Mouse (Mus musculus): ENCODE results near the gene Ppt1.

Ppt1 gene

GRCm38 (mm10) chr4:122870741-122871140 lies 34.7 kb downstream of the Ppt1 start:
- DNase-seq (ENCODE audit: low spot score in 2 of 2): peak in 1 of 2 experiments; percentile 53

- peak in 1 of 2 experiments; percentile 59 for DNase-seq (ENCODE audit: low spot score in 2 of 2)
These were observed 35.2 kb downstream of the Ppt1 start for GRCm38 (mm10) chr4:122871269-122871668.

- no peak for DNase-seq (ENCODE audit: low spot score in 2 of 2)
These were observed 35.9 kb downstream of the Ppt1 start for GRCm38 (mm10) chr4:122871989-122872388.

GRCm38 (mm10) chr4:122873003-122873402 lies 37.0 kb downstream of the Ppt1 start:
- no peak for DNase-seq (ENCODE audit: low spot score in 2 of 2)

GRCm38 (mm10) chr4:122873512-122873911 lies 37.5 kb downstream of the Ppt1 start:
- no peak for DNase-seq (ENCODE audit: low spot score in 2 of 2)

- DNase-seq (ENCODE audit: low spot score in 2 of 2): no peak
These were observed 42.5 kb downstream of the Ppt1 start for GRCm38 (mm10) chr4:122878333-122879070.

GRCm38 (mm10) chr4:122882544-122882943 lies 46.5 kb downstream of the Ppt1 start:
- no peak for DNase-seq (ENCODE audit: low spot score in 2 of 2)

GRCm38 (mm10) chr4:122883294-122883693 lies 47.3 kb downstream of the Ppt1 start:
- DNase-seq (ENCODE audit: low spot score in 2 of 2): no peak

GRCm38 (mm10) chr4:122884051-122884450 lies 48.0 kb downstream of the Ppt1 start:
- DNase-seq (ENCODE audit: low spot score in 2 of 2): no peak

GRCm38 (mm10) chr4:122884481-122885340 lies 48.7 kb downstream of the Ppt1 start:
- DNase-seq (ENCODE audit: low spot score in 2 of 2): no peak

- DNase-seq (ENCODE audit: low spot score in 2 of 2): peak; percentile 97 to 98
These were observed 49.9 kb downstream of the Ppt1 start, which contains the start of gene Cap1 for GRCm38 (mm10) chr4:122885768-122886578. Cap1 (minus strand) TSS chr4:122886056.

GRCm38 (mm10) chr4:122886579-122887254 lies 50.7 kb downstream of the Ppt1 start:
- DNase-seq (ENCODE audit: low spot score in 2 of 2): no peak

- no peak for DNase-seq (ENCODE audit: low spot score in 2 of 2)
These were observed 51.3 kb downstream of the Ppt1 start for GRCm38 (mm10) chr4:122887336-122887735.

- DNase-seq (ENCODE audit: low spot score in 2 of 2): peak; percentile 64 to 72
These were observed 54.9 kb downstream of the Ppt1 start for GRCm38 (mm10) chr4:122890881-122891481.

GRCm38 (mm10) chr4:122891597-122891996 lies 55.6 kb downstream of the Ppt1 start:
- DNase-seq (ENCODE audit: low spot score in 2 of 2): no peak

- DNase-seq (ENCODE audit: low spot score in 2 of 2): no peak
These were observed 56.1 kb downstream of the Ppt1 start for GRCm38 (mm10) chr4:122892157-122892556.

GRCm38 (mm10) chr4:122897750-122898149 lies 61.7 kb downstream of the Ppt1 start:
- no peak for DNase-seq (ENCODE audit: low spot score in 2 of 2)

- DNase-seq (ENCODE audit: low spot score in 2 of 2): peak; percentile 85 to 87
These were observed 62.3 kb downstream of the Ppt1 start for GRCm38 (mm10) chr4:122898313-122898712.

- DNase-seq (ENCODE audit: low spot score in 2 of 2): no peak
These were observed 66.1 kb downstream of the Ppt1 start for GRCm38 (mm10) chr4:122902156-122902555.

GRCm38 (mm10) chr4:122903709-122904108 lies 67.7 kb downstream of the Ppt1 start:
- DNase-seq (ENCODE audit: low spot score in 2 of 2): no peak

- no peak for DNase-seq (ENCODE audit: low spot score in 2 of 2)
These were observed 69.3 kb downstream of the Ppt1 start for GRCm38 (mm10) chr4:122905359-122905758.
